Mouse (Mus musculus) layer of hippocampus, postnatal 14 days (tissue): ENCODE measurements around the gene Crat. TPM values are rescaled to one million over a fixed set of nuclear protein-coding genes. Genes with fewer than 3 reads are reported as not detected.
"Not testable (repeated sequence)": the region's sequence is repeated elsewhere in the genome, so short reads cannot be mapped to it uniquely, and the experiment has no call there.

ENCODE experiments used
- DNase-seq, 2 experiments: peaks; one replicate each; pipeline ENCODE4 v3.0.0; 2021 to 2022; ENCODE audit warnings: low spot score in 2 of 2, mixed read lengths in 1 of 2
- total RNA-seq, 2 experiments: library from RNA; stranded (reverse); gene quantifications; 2 replicates each; pipeline ENCODE4 v1.2.3; 2021

Gene Crat
- total RNA-seq, 2 experiments from 2014 or later, result 41.0 to 41.1 TPM

- peak; percentile 73 to 82 for DNase-seq
Observed at GRCm38 (mm10) chr2:30440701-30441517, 25.3 kb upstream of the Crat start.

GRCm38 (mm10) chr2:30440211-30440700 is 24.6 kb upstream of the Crat start:
- DNase-seq, result no peak

GRCm38 (mm10) chr2:30439631-30440030 is 24.0 kb upstream of the Crat start:
- no peak for DNase-seq

- DNase-seq, result no peak
Observed at GRCm38 (mm10) chr2:30437791-30438190, 22.2 kb upstream of the Crat start.

- no peak for DNase-seq
Observed at GRCm38 (mm10) chr2:30436809-30437208, 21.2 kb upstream of the Crat start.

GRCm38 (mm10) chr2:30436156-30436545 is 20.5 kb upstream of the Crat start:
- DNase-seq, result no peak

GRCm38 (mm10) chr2:30435326-30436155 is 19.9 kb upstream of the Crat start:
- peak; percentile 67 to 80 for DNase-seq

- DNase-seq, result no peak
Observed at GRCm38 (mm10) chr2:30429156-30429555, 13.5 kb upstream of the Crat start.

- DNase-seq, result no peak
Observed at GRCm38 (mm10) chr2:30421432-30421831, 5.8 kb upstream of the Crat start.

- no peak for DNase-seq
Observed at GRCm38 (mm10) chr2:30419112-30419511, 3.5 kb upstream of the Crat start.

GRCm38 (mm10) chr2:30418259-30418658 is 2.6 kb upstream of the Crat start:
- no peak for DNase-seq

- DNase-seq, result no peak
Observed at GRCm38 (mm10) chr2:30417595-30418165, 2.1 kb upstream of the Crat start.

GRCm38 (mm10) chr2:30417154-30417553 is 1.5 kb upstream of the Crat start:
- not testable (repeated sequence) for DNase-seq

GRCm38 (mm10) chr2:30416649-30416965 is 994 bp upstream of the Crat start:
- no peak for DNase-seq

GRCm38 (mm10) chr2:30415936-30416648 is 479 bp upstream of the Crat start, which contains the start of gene Ptpa:
Ptpa (plus strand) TSS chr2:30416039.
- peak; percentile 95 for DNase-seq

GRCm38 (mm10) chr2:30414681-30415080 is 932 bp downstream of the Crat start:
- DNase-seq, result no peak

GRCm38 (mm10) chr2:30414101-30414500 is 1.5 kb downstream of the Crat start:
- no peak for DNase-seq

GRCm38 (mm10) chr2:30413038-30413973 is 2.3 kb downstream of the Crat start:
- DNase-seq, result no peak

GRCm38 (mm10) chr2:30409454-30410176 is 6.0 kb downstream of the Crat start:
- DNase-seq, result no peak
